Comparison of ENCODE assay signal across 8 mouse cellular contexts in the genomic region with DNA sequence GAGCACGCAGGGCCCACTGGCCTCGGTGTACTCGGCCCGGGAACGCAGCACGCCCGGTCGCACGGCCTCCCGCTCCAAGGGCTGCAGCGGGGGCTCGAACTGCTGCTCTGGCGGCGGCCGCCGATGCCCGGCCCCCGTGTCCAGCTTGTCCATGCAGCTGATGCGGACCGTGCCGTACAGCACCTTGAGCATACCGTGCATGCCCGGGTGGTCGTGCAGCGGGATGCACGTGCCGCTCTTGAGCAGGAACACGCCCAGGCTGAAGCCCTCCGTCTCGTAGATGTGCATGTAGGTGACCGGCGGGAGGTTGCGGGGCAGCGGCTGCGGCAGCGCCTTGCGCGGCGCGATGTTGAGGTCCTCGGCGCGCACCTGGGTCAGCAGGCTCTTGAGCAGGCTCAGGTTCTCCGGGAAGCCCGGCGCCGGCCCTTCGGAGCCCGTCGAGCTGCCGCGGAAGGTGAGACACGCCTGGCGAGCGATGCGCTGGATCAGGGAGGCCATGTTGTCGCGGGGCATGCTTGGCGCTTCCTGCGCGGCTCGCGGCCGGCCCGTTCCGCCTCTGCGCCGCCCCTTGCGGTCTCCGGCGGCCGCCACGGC. TPM values are rescaled to one million over a fixed set of nuclear protein-coding genes. Genes with fewer than 3 reads are reported as not detected.
DNase-seq lines count a peak whose midpoint lies in the region; ATAC-seq and TF ChIP-seq lines count a peak whose summit lies in the region.

No protein-coding gene starts in this region.

- H3K27ac ChIP-seq in lung, embryonic 14.5 days (ENCODE audit: low read depth): peak overlapping the region; percentile 90
- peak overlapping the region; percentile 60; the same call in 1 of the 2 replicates for H3K27ac ChIP-seq in olfactory bulb, adult 2 months (ENCODE audit: insufficient read depth, low read depth, low read length)

- H3K9me3 ChIP-seq in lung, embryonic 14.5 days (ENCODE audit: low read depth, low read length): no peaks in the 10 kb centered on the region

- ATAC-seq in lung, embryonic 14.5 days (ENCODE audit: insufficient read depth): peak; percentile 66
- ATAC-seq in monocyte, adult 5-6 weeks (replicated peaks; ENCODE audit: insufficient number of reproducible peaks, low FRiP score, low TSS enrichment, poor library complexity, severe bottlenecking): no peak

- H3K9ac ChIP-seq in lung, embryonic 14.5 days: peak overlapping the region; percentile 88

- H3K36me3 ChIP-seq in lung, embryonic 14.5 days (ENCODE audit: insufficient read depth): peaks cover 3% of the 10 kb centered on the region; the same call in 1 of the 2 replicates

- DNase-seq in left cerebral cortex, adult 8-10 months (ENCODE audit: low spot score in 2 of 2): peak; percentile 55 to 65
- DNase-seq in left cerebral cortex, postnatal 25 days (ENCODE audit: low spot score in 2 of 2): no peak
- peak; percentile 29 to 66 for DNase-seq in adrenal gland, postnatal 36 days
- peak; percentile 51 to 56 for DNase-seq in frontal cortex, postnatal 25 days (ENCODE audit: low spot score in 2 of 2)
- DNase-seq in kidney, adult 9 months: peak; percentile 55
- DNase-seq in lung, embryonic 14.5 days: peak; percentile 64

- H3K4me2 ChIP-seq in lung, embryonic 14.5 days: peak overlapping the region; percentile 71

- H3K4me1 ChIP-seq in lung, embryonic 14.5 days (ENCODE audit: insufficient read depth): peaks cover 9% of the 10 kb centered on the region
- H3K4me1 ChIP-seq in olfactory bulb, adult 2 months (ENCODE audit: control insufficient read depth, insufficient read depth, low read length): peaks cover 10% of the 10 kb centered on the region

- under 1% methylated on average over 71 of the region's 73 CpGs for WGBS in lung, embryonic 14.5 days
- WGBS in olfactory bulb, adult 2 months: under 1% methylated on average over 73 of the region's 73 CpGs

- peak overlapping the region; percentile 83 for H3K4me3 ChIP-seq in lung, embryonic 14.5 days (ENCODE audit: low read depth, low read length)
- peak overlapping the region; percentile 62 for H3K4me3 ChIP-seq in olfactory bulb, adult 2 months (ENCODE audit: insufficient read depth, low read depth, low read length)

- TF ChIP-seq POLR2A in olfactory bulb, adult 2 months (IDR thresholded peaks at IDR 0.05; ENCODE audit: insufficient read depth, low read depth, low read length): no peak; the same call in 1 of the 2 replicates

- no peak for TF ChIP-seq CTCF in lung, embryonic 14.5 days (IDR thresholded peaks at IDR 0.05; ENCODE audit: low read depth)
- no peak for TF ChIP-seq CTCF in olfactory bulb, adult 2 months (IDR thresholded peaks at IDR 0.05; ENCODE audit: insufficient read depth, low read depth, low read length)

- intact Hi-C loops in left cerebral cortex, postnatal 25 days (cut with DNase I): no loop called here

- no peaks in the 10 kb centered on the region for H3K27me3 ChIP-seq in lung, embryonic 14.5 days (ENCODE audit: insufficient read depth, low read length)

RNA-seq across cellular contexts. Expression of gene Ado, which starts 0.4 kb away (rescaled TPM):
- 10 to 100 TPM; 36.7 to 41.4 (median 39.0) TPM for total RNA-seq in left cerebral cortex, adult 8-10 months (2022)
- total RNA-seq in left cerebral cortex, postnatal 25 days (2021): 10 to 100 TPM; 37.5 to 38.8 TPM
- total RNA-seq in adrenal gland, postnatal 36 days (2021): 10 to 100 TPM; 28.0 to 31.0 TPM
- 69.9 and 73.0 TPM in 2 replicates for polyA plus RNA-seq in lung, embryonic 14.5 days (2014; fragmentation: Nextera tagmentation; extraction: Ambion mirVana)
- polyA plus RNA-seq in olfactory bulb, adult 2 months (2012; ENCODE audit: insufficient read depth, insufficient read length, low replicate concordance, missing spikeins): not detected in 2 replicates
- total RNA-seq in monocyte, adult 5-6 weeks (2017): 9.8 to 11.6 TPM (median 11.4 TPM) in 3 replicates

RNA-seq across cellular contexts. Expression of gene Egr2, which starts 13.1 kb away (rescaled TPM):
- 1 to 10 TPM; 2.2 to 8.3 (median 7.9) TPM for total RNA-seq in left cerebral cortex, adult 8-10 months (2022)
- 10 to 100 TPM; 13.8 to 15.7 TPM for total RNA-seq in left cerebral cortex, postnatal 25 days (2021)
- total RNA-seq in adrenal gland, postnatal 36 days (2021): 1 to 10 TPM in 1 of 2 experiments, under 1 TPM in 1; 0.63 to 1.6 TPM
- 0.22 and 0.28 TPM in 2 replicates for polyA plus RNA-seq in lung, embryonic 14.5 days (2014; fragmentation: Nextera tagmentation; extraction: Ambion mirVana)
- not detected in 2 replicates for polyA plus RNA-seq in olfactory bulb, adult 2 months (2012; ENCODE audit: insufficient read depth, insufficient read length, low replicate concordance, missing spikeins)
- total RNA-seq in monocyte, adult 5-6 weeks (2017): 5.2 to 9.9 TPM (median 9.1 TPM) in 3 replicates

Comparison
In these comparisons a context has a peak if more than half of its experiments do, and no peak if none do; other contexts are left out.
1. DNase-seq: peak in left cerebral cortex, adult 8-10 months (2 of 2), adrenal gland, postnatal 36 days (2 of 2), frontal cortex, postnatal 25 days (2 of 2), kidney, adult 9 months (single experiment) and lung, embryonic 14.5 days (single experiment); none in left cerebral cortex, postnatal 25 days (0 of 2).